Mouse (Mus musculus): ENCODE results near the gene Gm4985. TPM values are rescaled to one million over a fixed set of nuclear protein-coding genes. Genes with fewer than 3 reads are reported as not detected.

Gene Gm4985
- polyA plus RNA-seq (2015; fragmentation: Nextera tagmentation; extraction: Ambion mirVana), result not detected in 2 replicates

GRCm38 (mm10) chrX:23958834-23959233, at the start of gene Gm4985:
TSS of gene Gm4985 (minus strand) at chrX:23958934.

Small RNAs within 50 kb of the gene (microRNA-seq; reads per million reads assigned to microRNA genes)
- not detected for gene Gm25299 (ENCODE audit: borderline replicate concordance, insufficient number of aligned reads)

Other genes with a start within 250 kb of the Gm4985 start
- gene Gm4907, start 76.4 kb downstream of the Gm4985 start, polyA plus RNA-seq (2015; fragmentation: Nextera tagmentation; extraction: Ambion mirVana), result not detected in 2 replicates

Measured in adrenal gland, postnatal 0 days (tissue).